Mouse (Mus musculus) embryonic facial prominence, embryonic 11.5 days (tissue): ENCODE data around the gene Tpx2. TPM values are rescaled to one million over a fixed set of nuclear protein-coding genes. Genes with fewer than 3 reads are reported as not detected.
A peak's percentile ranks its signal among the peaks of the same experiment; 100 is the strongest.

Source experiments
- ATAC-seq: fragments of 200-750 bp; cut with Nextera tagmentation; replicated peaks from 2 replicates; pipeline ENCODE4 v1.8.0; 2017; ENCODE audit warnings: low read depth; ENCODE audit not compliant: insufficient number of reproducible peaks, low FRiP score, low TSS enrichment
- DNase-seq: peaks from one replicate; pipeline ENCODE4 v3.0.0-alpha.2; 2015; ENCODE audit warnings: low spot score
- H3K27ac ChIP-seq: fragments of 300-500 bp; sonication (generic); replicated peaks from 2 replicates; pipeline ENCODE4 v1.5.1; 2014; ENCODE audit warnings: mild to moderate bottlenecking, low read depth, low read length, control low read depth
- H3K27me3 ChIP-seq: fragments of 300-500 bp; sonication (generic); 2 replicates; pipeline ENCODE4 v1.6.1; 2014; ENCODE audit warnings: mild to moderate bottlenecking, low read length, moderate library complexity, mixed read lengths; ENCODE audit not compliant: control insufficient read depth, insufficient read depth
- H3K36me3 ChIP-seq: fragments of 300-500 bp; sonication (generic); replicated peaks from 2 replicates; pipeline ENCODE4 v1.6.1; 2014; ENCODE audit warnings: low read depth, mild to moderate bottlenecking, low read length, moderate library complexity, mixed read lengths; ENCODE audit not compliant: control insufficient read depth, insufficient read depth
- H3K4me1 ChIP-seq: fragments of 300-500 bp; sonication (generic); 2 replicates; pipeline ENCODE4 v1.6.1; 2014; ENCODE audit warnings: low read length, mixed read lengths; ENCODE audit not compliant: control insufficient read depth, insufficient read depth
- H3K4me2 ChIP-seq: fragments of 300-500 bp; sonication (generic); 2 replicates; pipeline ENCODE4 v1.6.1; 2014; ENCODE audit warnings: low read depth, mild to moderate bottlenecking, control low read depth, low read length, moderate library complexity
- H3K4me3 ChIP-seq: fragments of 300-500 bp; sonication (generic); 2 replicates; pipeline ENCODE4 v1.5.1; 2014; ENCODE audit warnings: low read depth, low read length, control low read depth
- H3K9ac ChIP-seq: fragments of 300-500 bp; sonication (generic); replicated peaks from 2 replicates; pipeline ENCODE4 v1.6.1; 2014; ENCODE audit warnings: mild to moderate bottlenecking, control low read depth, low read length
- H3K9me3 ChIP-seq: fragments of 300-500 bp; sonication (generic); replicated peaks from 2 replicates; pipeline ENCODE4 v1.6.1; 2016; ENCODE audit warnings: mild to moderate bottlenecking, low read length, inconsistent platforms, mixed read lengths; ENCODE audit not compliant: control insufficient read depth
- WGBS: fragments of 180-500 bp; shearing (Covaris S2); extraction: QIAGEN DNeasy Blood & Tissue Kit; methylation state at CpG from one replicate; pipeline ENCODE4 v1.1.7; 2014; 5-methylcytosine and 5-hydroxymethylcytosine counted together
- polyA plus RNA-seq: library from polyadenylated mRNA; unstranded; fragments of >200 nt; fragmentation: Nextera tagmentation; extraction: Ambion mirVana; gene quantifications from 2 replicates; pipeline ENCODE4 v1.2.1, GENCODE M21; 2014

The Tpx2 gene
- polyA plus RNA-seq, 1 experiment from 2014 or later: 190 TPM

- Histone ChIP-seq H3K4me2 (no peak overlapping the region; the same call in 1 of the 2 replicates), H3K36me3 (no peaks in the 10 kb centered on the region), H3K27me3 (no peaks in the 10 kb centered on the region), H3K9ac (no peak overlapping the region), H3K4me1 (peaks cover 2% of the 10 kb centered on the region; the same call in 1 of the 2 replicates), H3K27ac (no peak overlapping the region), H3K9me3 (no peaks in the 10 kb centered on the region), H3K4me3 (no peak overlapping the region)
- ATAC-seq (peak; percentile 48; the same call in 1 of the 2 replicates), DNase-seq (peak; percentile 74)
- 38% methylated on average over 11 of the region's 11 CpGs for WGBS
Measured at GRCm38 (mm10) chr2:152905036-152905829, 57.5 kb downstream of the Tpx2 start.

GRCm38 (mm10) chr2:152906274-152907037 is 58.7 kb downstream of the Tpx2 start:
- peaks cover 2% of the 10 kb centered on the region; the same call in 1 of the 2 replicates for H3K4me1 ChIP-seq
- H3K4me2 ChIP-seq: no peak overlapping the region
- no peak for ATAC-seq
- H3K27ac ChIP-seq: no peak overlapping the region
- no peaks in the 10 kb centered on the region for H3K9me3 ChIP-seq
- peaks cover 2% of the 10 kb centered on the region; the same call in 1 of the 2 replicates for H3K27me3 ChIP-seq
- H3K36me3 ChIP-seq: no peaks in the 10 kb centered on the region
- no peak overlapping the region for H3K9ac ChIP-seq
- DNase-seq: no peak
- WGBS: 62% methylated on average over 9 of the region's 9 CpGs
- no peak overlapping the region for H3K4me3 ChIP-seq

- Histone ChIP-seq H3K27me3 (peaks cover 2% of the 10 kb centered on the region; the same call in 1 of the 2 replicates), H3K36me3 (no peaks in the 10 kb centered on the region), H3K9ac (no peak overlapping the region), H3K4me2 (no peak overlapping the region), H3K27ac (no peak overlapping the region), H3K4me1 (peaks cover 2% of the 10 kb centered on the region; the same call in 1 of the 2 replicates), H3K4me3 (no peak overlapping the region), H3K9me3 (no peaks in the 10 kb centered on the region)
- ATAC-seq: no peak
- 44% methylated on average over 14 of the region's 14 CpGs for WGBS
- no peak for DNase-seq
Measured at GRCm38 (mm10) chr2:152907114-152907943, 59.6 kb downstream of the Tpx2 start.

- Histone ChIP-seq H3K4me1 (no peaks in the 10 kb centered on the region), H3K4me2 (no peak overlapping the region), H3K27ac (no peak overlapping the region), H3K9ac (no peak overlapping the region), H3K9me3 (no peaks in the 10 kb centered on the region), H3K27me3 (peaks cover 10% of the 10 kb centered on the region), H3K4me3 (no peak overlapping the region), H3K36me3 (no peaks in the 10 kb centered on the region)
- WGBS: 70% methylated on average over 6 of the region's 6 CpGs
- no peak for ATAC-seq
- no peak for DNase-seq
Measured at GRCm38 (mm10) chr2:152909848-152910247, 62.1 kb downstream of the Tpx2 start.

GRCm38 (mm10) chr2:152911031-152911430 is 63.3 kb downstream of the Tpx2 start, which contains the start of gene Mylk2:
TSS of gene Mylk2 (plus strand) at chr2:152911352.
- no peaks in the 10 kb centered on the region for H3K9me3 ChIP-seq
- H3K4me3 ChIP-seq: no peak within 1 kb of the TSS
- H3K9ac ChIP-seq: no peak within 1 kb of the TSS
- no peaks in the 10 kb centered on the region for H3K36me3 ChIP-seq
- no peak within 1 kb of the TSS for H3K27ac ChIP-seq
- DNase-seq (no peak), ATAC-seq (no peak)
- H3K4me1 ChIP-seq: no peaks in the 10 kb centered on the region
- no peak within 1 kb of the TSS for H3K4me2 ChIP-seq
- WGBS: 18% methylated on average over 12 of the region's 12 CpGs
- H3K27me3 ChIP-seq: peaks cover 10% of the 10 kb centered on the region

- peaks cover 10% of the 10 kb centered on the region for H3K27me3 ChIP-seq
- no peaks in the 10 kb centered on the region for H3K9me3 ChIP-seq
- H3K4me2 ChIP-seq: no peak overlapping the region
- no peak overlapping the region for H3K9ac ChIP-seq
- DNase-seq (no peak), ATAC-seq (no peak)
- no peak overlapping the region for H3K27ac ChIP-seq
- WGBS: 27% methylated on average over 6 of the region's 6 CpGs
- no peak overlapping the region for H3K4me3 ChIP-seq
- H3K4me1 ChIP-seq: no peaks in the 10 kb centered on the region
- H3K36me3 ChIP-seq: no peaks in the 10 kb centered on the region
Measured at GRCm38 (mm10) chr2:152911432-152911831, 63.7 kb downstream of the Tpx2 start.

- no peak overlapping the region for H3K27ac ChIP-seq
- no peaks in the 10 kb centered on the region for H3K9me3 ChIP-seq
- no peaks in the 10 kb centered on the region for H3K36me3 ChIP-seq
- ATAC-seq: no peak
- no peak overlapping the region for H3K4me2 ChIP-seq
- H3K9ac ChIP-seq: no peak overlapping the region
- peaks cover 10% of the 10 kb centered on the region for H3K27me3 ChIP-seq
- 24% methylated on average over 7 of the region's 7 CpGs for WGBS
- H3K4me3 ChIP-seq: no peak overlapping the region
- no peaks in the 10 kb centered on the region for H3K4me1 ChIP-seq
- no peak for DNase-seq
Measured at GRCm38 (mm10) chr2:152913471-152913870, 65.7 kb downstream of the Tpx2 start.
